Mouse (Mus musculus): Measurements from ENCODE around the gene Galk1. TPM values are rescaled to one million over a fixed set of nuclear protein-coding genes. Genes with fewer than 3 reads are reported as not detected.

Galk1 gene
- polyA plus RNA-seq, 1 experiment from 2014 or later = 192 TPM

GRCm38 (mm10) chr11:116053510-116054229 lies 41.2 kb upstream of the Galk1 start:
- H3K27ac ChIP-seq (ENCODE audit: low read length) = no peak overlapping the region
- H3K9me3 ChIP-seq (replicated peaks; ENCODE audit: control insufficient read depth, low read length) = no peaks in the 10 kb centered on the region
- WGBS (ENCODE audit: insufficient replicate concordance) = 74% methylated on average over 9 of the region's 9 CpGs
- peaks cover 47% of the 10 kb centered on the region for H3K36me3 ChIP-seq (ENCODE audit: control insufficient read depth, insufficient read depth)
- no peak overlapping the region for H3K4me3 ChIP-seq (ENCODE audit: low read depth, low read length)
- H3K27me3 ChIP-seq (ENCODE audit: control insufficient read depth, insufficient read depth, low read depth, low read length) = no peaks in the 10 kb centered on the region
- peaks cover 41% of the 10 kb centered on the region for H3K4me1 ChIP-seq (ENCODE audit: control insufficient read depth, low read depth, low read length)
- peak; percentile 39 for ATAC-seq (ENCODE audit: low read depth)
- no peak overlapping the region for H3K9ac ChIP-seq (ENCODE audit: low read depth, low read length)
- no peak overlapping the region for H3K4me2 ChIP-seq (ENCODE audit: low read depth, low read length)

GRCm38 (mm10) chr11:116050196-116050595 lies 37.7 kb upstream of the Galk1 start:
- Histone ChIP-seq H3K4me3 (ENCODE audit: low read depth, low read length) (no peak overlapping the region), H3K27ac (ENCODE audit: low read length) (no peak overlapping the region), H3K4me2 (ENCODE audit: low read depth, low read length) (no peak overlapping the region), H3K4me1 (ENCODE audit: control insufficient read depth, low read depth, low read length) (peaks cover 11% of the 10 kb centered on the region), H3K27me3 (ENCODE audit: control insufficient read depth, insufficient read depth, low read depth, low read length) (no peaks in the 10 kb centered on the region), H3K9me3 (replicated peaks; ENCODE audit: control insufficient read depth, low read length) (no peaks in the 10 kb centered on the region), H3K9ac (ENCODE audit: low read depth, low read length) (no peak overlapping the region), H3K36me3 (ENCODE audit: control insufficient read depth, insufficient read depth) (peaks cover 37% of the 10 kb centered on the region)
- WGBS (ENCODE audit: insufficient replicate concordance) = 81% methylated on average over 4 of the region's 4 CpGs
- no peak for ATAC-seq (ENCODE audit: low read depth)

- Histone ChIP-seq H3K4me2 (ENCODE audit: low read depth, low read length) (no peak overlapping the region), H3K9ac (ENCODE audit: low read depth, low read length) (no peak overlapping the region), H3K9me3 (replicated peaks; ENCODE audit: control insufficient read depth, low read length) (no peaks in the 10 kb centered on the region), H3K27ac (ENCODE audit: low read length) (no peak overlapping the region), H3K27me3 (ENCODE audit: control insufficient read depth, insufficient read depth, low read depth, low read length) (no peaks in the 10 kb centered on the region), H3K36me3 (ENCODE audit: control insufficient read depth, insufficient read depth) (peaks cover 31% of the 10 kb centered on the region), H3K4me3 (ENCODE audit: low read depth, low read length) (no peak overlapping the region), H3K4me1 (ENCODE audit: control insufficient read depth, low read depth, low read length) (peaks cover 11% of the 10 kb centered on the region)
- ATAC-seq (ENCODE audit: low read depth) = no peak
- WGBS (ENCODE audit: insufficient replicate concordance) = 81% methylated on average over 2 of the region's 2 CpGs
These were observed 37.1 kb upstream of the Galk1 start for GRCm38 (mm10) chr11:116049610-116050009.

GRCm38 (mm10) chr11:116045173-116045572 lies 32.7 kb upstream of the Galk1 start:
- Histone ChIP-seq H3K9ac (ENCODE audit: low read depth, low read length) (no peak overlapping the region), H3K36me3 (ENCODE audit: control insufficient read depth, insufficient read depth) (peaks cover 30% of the 10 kb centered on the region), H3K27me3 (ENCODE audit: control insufficient read depth, insufficient read depth, low read depth, low read length) (no peaks in the 10 kb centered on the region), H3K9me3 (replicated peaks; ENCODE audit: control insufficient read depth, low read length) (no peaks in the 10 kb centered on the region), H3K4me1 (ENCODE audit: control insufficient read depth, low read depth, low read length) (no peaks in the 10 kb centered on the region; the same call in 1 of the 2 replicates), H3K27ac (ENCODE audit: low read length) (no peak overlapping the region), H3K4me3 (ENCODE audit: low read depth, low read length) (no peak overlapping the region), H3K4me2 (ENCODE audit: low read depth, low read length) (no peak overlapping the region)
- 84% methylated on average over 6 of the region's 6 CpGs for whole genome bisulfite sequencing (ENCODE audit: insufficient replicate concordance)
- no peak for ATAC-seq (ENCODE audit: low read depth)

GRCm38 (mm10) chr11:116043286-116043685 lies 30.8 kb upstream of the Galk1 start:
- Histone ChIP-seq H3K36me3 (ENCODE audit: control insufficient read depth, insufficient read depth) (peaks cover 15% of the 10 kb centered on the region), H3K27ac (ENCODE audit: low read length) (no peak overlapping the region), H3K4me3 (ENCODE audit: low read depth, low read length) (no peak overlapping the region), H3K9me3 (replicated peaks; ENCODE audit: control insufficient read depth, low read length) (no peaks in the 10 kb centered on the region), H3K4me2 (ENCODE audit: low read depth, low read length) (no peak overlapping the region), H3K9ac (ENCODE audit: low read depth, low read length) (no peak overlapping the region), H3K27me3 (ENCODE audit: control insufficient read depth, insufficient read depth, low read depth, low read length) (no peaks in the 10 kb centered on the region), H3K4me1 (ENCODE audit: control insufficient read depth, low read depth, low read length) (no peaks in the 10 kb centered on the region; the same call in 1 of the 2 replicates)
- no peak for ATAC-seq (ENCODE audit: low read depth)
- 93% methylated on average over 1 of the region's 1 CpGs for WGBS (ENCODE audit: insufficient replicate concordance)

- H3K9me3 ChIP-seq (replicated peaks; ENCODE audit: control insufficient read depth, low read length) = no peaks in the 10 kb centered on the region
These were observed 30.0 kb upstream of the Galk1 start for GRCm38 (mm10) chr11:116042372-116043138.

GRCm38 (mm10) chr11:116041833-116042232 lies 29.3 kb upstream of the Galk1 start:
- ATAC-seq (ENCODE audit: low read depth) = no peak
- WGBS (ENCODE audit: insufficient replicate concordance) = 85% methylated on average over 2 of the region's 2 CpGs
- peaks cover 12% of the 10 kb centered on the region for H3K36me3 ChIP-seq (ENCODE audit: control insufficient read depth, insufficient read depth)
- H3K4me3 ChIP-seq (ENCODE audit: low read depth, low read length) = no peak overlapping the region
- no peak overlapping the region for H3K27ac ChIP-seq (ENCODE audit: low read length)
- no peaks in the 10 kb centered on the region for H3K27me3 ChIP-seq (ENCODE audit: control insufficient read depth, insufficient read depth, low read depth, low read length)
- no peak overlapping the region for H3K9ac ChIP-seq (ENCODE audit: low read depth, low read length)
- no peaks in the 10 kb centered on the region; the same call in 1 of the 2 replicates for H3K4me1 ChIP-seq (ENCODE audit: control insufficient read depth, low read depth, low read length)
- no peak overlapping the region for H3K4me2 ChIP-seq (ENCODE audit: low read depth, low read length)
- H3K9me3 ChIP-seq (replicated peaks; ENCODE audit: control insufficient read depth, low read length) = no peaks in the 10 kb centered on the region

More at GRCm38 (mm10) chr11:116042372-116043138, 30.0 kb upstream of the Galk1 start:
- Histone ChIP-seq H3K9ac (ENCODE audit: low read depth, low read length) (no peak overlapping the region), H3K4me1 (ENCODE audit: control insufficient read depth, low read depth, low read length) (no peaks in the 10 kb centered on the region; the same call in 1 of the 2 replicates), H3K27ac (ENCODE audit: low read length) (no peak overlapping the region), H3K36me3 (ENCODE audit: control insufficient read depth, insufficient read depth) (peaks cover 12% of the 10 kb centered on the region), H3K27me3 (ENCODE audit: control insufficient read depth, insufficient read depth, low read depth, low read length) (no peaks in the 10 kb centered on the region), H3K4me2 (ENCODE audit: low read depth, low read length) (no peak overlapping the region), H3K4me3 (ENCODE audit: low read depth, low read length) (no peak overlapping the region)
- no peak for ATAC-seq (ENCODE audit: low read depth)
- WGBS (ENCODE audit: insufficient replicate concordance) = 63% methylated on average over 5 of the region's 5 CpGs

GRCm38 (mm10) chr11:116040593-116040992 lies 28.1 kb upstream of the Galk1 start:
- no peak for ATAC-seq (ENCODE audit: low read depth)
- H3K9me3 ChIP-seq (replicated peaks; ENCODE audit: control insufficient read depth, low read length) = no peaks in the 10 kb centered on the region
- no peaks in the 10 kb centered on the region for H3K27me3 ChIP-seq (ENCODE audit: control insufficient read depth, insufficient read depth, low read depth, low read length)
- H3K4me1 ChIP-seq (ENCODE audit: control insufficient read depth, low read depth, low read length) = no peaks in the 10 kb centered on the region; the same call in 1 of the 2 replicates
- no peak overlapping the region for H3K4me3 ChIP-seq (ENCODE audit: low read depth, low read length)
- no peak overlapping the region for H3K9ac ChIP-seq (ENCODE audit: low read depth, low read length)
- 75% methylated on average over 6 of the region's 6 CpGs for WGBS (ENCODE audit: insufficient replicate concordance)
- peaks cover 12% of the 10 kb centered on the region for H3K36me3 ChIP-seq (ENCODE audit: control insufficient read depth, insufficient read depth)
- H3K4me2 ChIP-seq (ENCODE audit: low read depth, low read length) = no peak overlapping the region
- no peak overlapping the region for H3K27ac ChIP-seq (ENCODE audit: low read length)

GRCm38 (mm10) chr11:116037826-116038225 lies 25.3 kb upstream of the Galk1 start:
- Histone ChIP-seq H3K4me1 (ENCODE audit: control insufficient read depth, low read depth, low read length) (peaks cover 6% of the 10 kb centered on the region), H3K4me2 (ENCODE audit: low read depth, low read length) (no peak overlapping the region), H3K36me3 (ENCODE audit: control insufficient read depth, insufficient read depth) (peaks cover 12% of the 10 kb centered on the region), H3K9me3 (replicated peaks; ENCODE audit: control insufficient read depth, low read length) (no peaks in the 10 kb centered on the region), H3K4me3 (ENCODE audit: low read depth, low read length) (no peak overlapping the region), H3K9ac (ENCODE audit: low read depth, low read length) (no peak overlapping the region), H3K27ac (ENCODE audit: low read length) (no peak overlapping the region), H3K27me3 (ENCODE audit: control insufficient read depth, insufficient read depth, low read depth, low read length) (no peaks in the 10 kb centered on the region)
- WGBS (ENCODE audit: insufficient replicate concordance) = 85% methylated on average over 9 of the region's 9 CpGs
- no peak for ATAC-seq (ENCODE audit: low read depth)
